Mouse (Mus musculus): ENCODE results near the gene Tjp1.

Tjp1 gene

GRCm38 (mm10) chr7:65527071-65528007 lies at the start of gene Tjp1:
Gene Tjp1, minus strand, starts transcription at chr7:65527781.
- DNase-seq (ENCODE audit: low spot score in 2 of 2) = no peak

GRCm38 (mm10) chr7:65577118-65577517 lies 49.5 kb upstream of the Tjp1 start:
- DNase-seq (ENCODE audit: low spot score in 2 of 2) = no peak

GRCm38 (mm10) chr7:65572731-65573130 lies 45.1 kb upstream of the Tjp1 start:
- DNase-seq (ENCODE audit: low spot score in 2 of 2) = no peak

- DNase-seq (ENCODE audit: low spot score in 2 of 2) = no peak
These were observed 43.1 kb upstream of the Tjp1 start for GRCm38 (mm10) chr7:65570691-65571090.

DNA sequence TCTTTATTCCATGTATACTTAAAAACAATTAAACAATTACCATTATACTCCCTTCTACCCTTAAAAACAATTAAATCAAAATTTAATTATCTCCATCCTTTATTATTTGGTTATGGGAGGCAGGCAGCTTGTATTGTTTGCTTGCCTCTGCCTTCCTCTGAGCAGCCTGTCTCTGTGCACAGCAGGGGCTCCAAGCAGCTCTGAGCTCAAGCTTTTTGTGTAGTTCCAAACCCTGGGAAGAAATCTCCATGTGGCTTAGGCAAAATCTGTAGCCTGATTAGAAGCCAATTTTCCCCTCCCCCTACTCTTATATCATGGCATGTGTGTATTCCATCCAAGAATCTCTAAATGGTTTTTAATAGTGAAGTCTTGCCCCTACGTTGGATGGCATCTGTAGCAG lies 28.4 kb upstream of the Tjp1 start:
- DNase-seq (ENCODE audit: low spot score in 2 of 2) = no peak

DNA sequence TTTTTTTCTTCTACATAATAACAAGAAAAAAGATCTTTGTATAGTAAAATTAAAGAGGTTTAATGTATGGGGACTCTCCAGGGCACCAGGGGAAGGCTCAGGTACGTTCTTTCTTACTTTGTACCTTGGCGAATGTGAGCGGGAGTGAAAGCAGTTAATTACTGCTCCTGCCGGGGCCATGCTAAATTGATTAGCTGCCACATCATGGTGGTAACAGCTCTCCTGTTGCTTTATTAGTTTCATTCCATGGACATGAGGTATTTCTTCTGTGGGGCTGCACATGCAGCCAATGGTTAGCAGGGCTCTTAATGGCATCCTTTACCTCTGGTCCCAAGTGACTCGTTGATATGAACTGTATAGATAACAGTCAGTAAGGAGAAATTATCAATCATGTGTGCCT lies 18.2 kb upstream of the Tjp1 start:
- DNase-seq (ENCODE audit: low spot score in 2 of 2) = no peak

GRCm38 (mm10) chr7:65532689-65533088 lies 5.1 kb upstream of the Tjp1 start:
- no peak for DNase-seq (ENCODE audit: low spot score in 2 of 2)

DNA sequence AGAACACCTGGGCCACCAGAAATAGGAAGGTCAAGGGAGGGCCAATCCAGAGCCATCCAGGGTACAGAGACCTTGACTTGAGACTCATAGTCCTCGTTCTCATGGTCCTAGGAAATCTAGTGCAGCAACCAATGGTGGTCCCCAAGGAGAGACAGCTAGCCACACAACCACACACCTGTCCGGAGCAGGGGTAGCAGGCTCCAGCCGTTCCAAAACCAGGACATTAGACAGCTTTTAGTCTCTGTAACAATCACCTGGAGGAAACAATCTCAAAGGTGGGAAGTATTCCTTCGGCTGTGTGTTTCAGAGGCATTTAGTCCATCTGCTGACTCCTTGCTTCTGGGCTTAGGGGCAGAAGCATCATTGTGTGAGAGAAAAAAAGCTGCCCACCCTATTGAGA lies 4.5 kb downstream of the Tjp1 start:
- no peak for DNase-seq (ENCODE audit: low spot score in 2 of 2)

- DNase-seq (ENCODE audit: low spot score in 2 of 2) = no peak
These were observed 5.1 kb downstream of the Tjp1 start for GRCm38 (mm10) chr7:65522490-65522889.

- DNase-seq (ENCODE audit: low spot score in 2 of 2) = no peak
These were observed 7.0 kb downstream of the Tjp1 start for GRCm38 (mm10) chr7:65520622-65521021.

GRCm38 (mm10) chr7:65519788-65520563 lies 7.6 kb downstream of the Tjp1 start:
- peak; percentile 49 to 72 for DNase-seq (ENCODE audit: low spot score in 2 of 2)

GRCm38 (mm10) chr7:65516903-65517302 lies 10.7 kb downstream of the Tjp1 start:
- DNase-seq (ENCODE audit: low spot score in 2 of 2) = no peak

DNA sequence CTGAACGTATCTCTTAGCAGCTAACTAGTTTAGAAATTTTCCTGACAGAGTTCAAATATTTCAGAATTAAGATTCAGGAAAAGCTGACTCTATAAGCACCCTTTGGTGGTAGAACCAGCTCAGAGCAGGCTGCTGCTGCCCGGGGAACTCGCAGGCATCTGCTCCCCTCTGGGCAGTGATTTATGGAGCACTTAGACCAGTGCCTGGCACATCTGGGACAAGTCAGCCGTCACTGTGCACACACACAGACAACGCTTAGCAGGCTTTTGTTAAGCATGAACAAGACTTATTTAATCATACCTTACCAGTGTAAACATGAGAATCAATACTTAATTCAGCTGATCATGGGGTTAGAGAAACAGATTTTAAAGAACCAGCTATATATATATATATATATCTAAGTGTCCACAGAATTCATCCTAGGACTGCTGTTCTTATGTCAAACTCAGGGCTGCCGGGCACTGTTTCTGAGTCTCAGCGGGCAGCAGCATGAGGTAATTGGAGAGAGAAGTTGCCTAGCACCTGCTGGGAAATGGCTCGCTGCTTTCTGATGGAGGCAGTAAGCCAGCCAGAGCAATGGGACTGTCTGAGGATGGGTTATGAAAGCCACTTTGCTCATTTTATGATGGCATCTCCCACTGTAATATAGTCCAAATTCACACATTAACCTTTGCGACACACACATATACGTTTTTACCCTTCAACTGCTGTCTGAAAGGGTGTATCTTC lies 14.0 kb downstream of the Tjp1 start:
- DNase-seq (ENCODE audit: low spot score in 2 of 2) = no peak

DNA sequence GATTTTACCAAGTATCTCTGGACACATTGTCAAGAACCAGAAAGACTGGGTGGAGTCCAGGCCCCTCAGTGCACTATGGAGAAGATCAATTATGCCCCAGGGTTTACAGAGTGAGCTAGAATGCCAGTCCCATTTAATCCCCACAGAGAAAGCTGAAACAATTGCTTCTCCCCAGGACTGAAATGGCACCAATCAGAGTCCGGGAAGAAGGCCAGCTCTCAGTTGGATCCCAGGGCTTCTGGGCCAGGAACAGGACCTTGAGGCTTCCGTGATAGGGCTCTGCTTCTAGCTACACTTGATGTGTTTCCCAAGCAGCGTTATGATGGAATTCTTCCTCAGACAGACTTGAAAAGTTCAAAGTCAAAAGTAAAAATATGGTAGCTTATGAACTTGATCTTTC lies 18.2 kb downstream of the Tjp1 start:
- DNase-seq (ENCODE audit: low spot score in 2 of 2) = no peak

DNA sequence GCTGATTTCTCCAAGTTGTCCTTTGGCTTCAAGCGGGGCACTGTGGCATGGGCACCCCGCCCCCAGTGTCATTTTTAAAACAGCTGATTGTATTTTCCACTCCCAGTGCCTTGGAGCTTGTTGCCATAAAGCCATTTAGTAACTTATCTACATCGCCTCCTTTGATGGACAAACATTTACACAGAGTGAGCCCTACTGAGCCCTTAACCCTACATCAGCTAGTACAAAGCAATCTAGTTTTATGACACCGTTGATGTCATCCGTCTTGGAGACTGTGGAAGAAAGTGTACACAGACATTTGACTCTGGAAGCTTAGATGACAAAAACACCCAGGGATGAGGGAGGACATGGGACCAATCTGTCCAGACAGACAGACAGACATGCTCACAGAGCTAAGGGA lies 20.2 kb downstream of the Tjp1 start:
- DNase-seq (ENCODE audit: low spot score in 2 of 2) = no peak

- no peak for DNase-seq (ENCODE audit: low spot score in 2 of 2)
These were observed 24.9 kb downstream of the Tjp1 start for GRCm38 (mm10) chr7:65502486-65503322.

- no peak for DNase-seq (ENCODE audit: low spot score in 2 of 2)
These were observed 26.8 kb downstream of the Tjp1 start for GRCm38 (mm10) chr7:65500746-65501145.

GRCm38 (mm10) chr7:65497733-65498583 lies 29.6 kb downstream of the Tjp1 start:
- DNase-seq (ENCODE audit: low spot score in 2 of 2) = peak in 1 of 2 experiments; percentile 40

DNA sequence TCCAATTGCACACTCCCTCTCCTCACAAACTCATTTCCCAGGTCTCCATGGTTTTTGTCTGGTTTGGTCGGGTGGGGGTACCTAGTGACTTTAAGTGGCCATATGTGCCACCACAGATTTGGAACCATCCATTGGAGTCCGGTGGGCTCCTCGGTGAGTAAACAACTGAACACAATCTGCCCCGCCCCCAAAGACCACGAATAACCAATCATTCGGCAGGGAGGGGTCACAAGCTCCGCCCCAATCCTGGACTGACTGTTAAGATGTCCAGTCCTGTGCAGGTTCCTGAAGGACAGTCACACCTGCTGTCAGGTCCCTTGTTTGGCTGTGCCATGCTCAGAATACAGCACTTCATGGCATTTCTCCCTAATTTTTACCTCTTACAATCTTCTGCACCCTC lies 37.1 kb downstream of the Tjp1 start:
- no peak for DNase-seq (ENCODE audit: low spot score in 2 of 2)

- DNase-seq (ENCODE audit: low spot score in 2 of 2) = no peak
These were observed 37.8 kb downstream of the Tjp1 start for GRCm38 (mm10) chr7:65489742-65490141.
